Mouse (Mus musculus) erythroblast, embryonic 14.5 days (primary cell): ENCODE measurements around the gene Gpsm1.

Experiments used
- GATA1 ChIP-seq: IDR thresholded peaks from 2 replicates; pipeline ENCODE4 v1.6.1; 2012; ENCODE audit warnings: low read length, inconsistent platforms, mixed read lengths
- TAL1 ChIP-seq: IDR thresholded peaks from 3 replicates; pipeline ENCODE4 v1.6.1; 2012; ENCODE audit warnings: low read length, inconsistent platforms, mixed read lengths

DNA sequence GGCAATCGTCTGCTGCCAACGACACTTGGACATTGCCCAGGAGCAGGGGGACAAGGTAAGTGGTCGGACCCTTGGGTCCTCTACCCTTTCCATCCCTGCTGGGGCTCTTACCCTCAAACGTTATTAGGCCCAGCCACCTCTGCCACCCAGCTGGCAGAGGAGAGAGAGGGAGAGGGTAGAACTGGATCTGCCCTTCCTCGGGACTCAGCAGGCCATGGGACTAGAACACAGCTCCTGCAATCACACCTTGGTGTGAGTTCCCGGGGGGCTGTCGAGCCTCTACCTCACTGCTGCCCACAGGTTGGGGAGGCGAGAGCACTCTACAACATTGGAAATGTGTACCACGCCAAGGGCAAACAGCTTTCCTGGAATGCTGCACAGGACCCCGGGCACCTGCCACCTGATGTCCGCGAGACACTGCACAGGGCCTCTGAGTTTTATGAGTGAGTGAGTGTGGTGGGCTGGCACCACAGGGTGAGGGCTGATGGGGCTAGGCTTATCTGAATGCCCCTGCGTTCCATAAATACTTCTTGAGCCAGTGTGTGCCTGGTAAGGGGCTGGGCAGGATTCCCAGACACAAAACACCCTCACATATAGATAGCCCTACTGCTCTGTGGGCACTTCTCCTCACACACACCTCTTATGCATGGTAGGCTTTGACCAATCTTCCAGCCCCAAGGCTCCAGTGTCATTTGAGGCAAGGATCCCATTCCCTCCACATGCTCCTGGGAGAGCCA, 8.4 kb downstream of the Gpsm1 start:
- no peak for TF ChIP-seq TAL1
- TF ChIP-seq GATA1: no peak
